Mouse (Mus musculus): ENCODE measurements at regions not wholly inside any gene's neighbourhood (a gene's known extent, or its start where the extent isn't known, plus 50 kb on each side); places are given as distances from the start of the nearest gene placed in this dataset.
"Not testable (repeated sequence)": the region's sequence is repeated elsewhere in the genome, so short reads cannot be mapped to it uniquely, and the experiment has no call there.

GRCm38 (mm10) chr13:60480731-60481431 is 120.9 kb upstream of the Dapk1 start:
- TF ChIP-seq POLR2A (IDR thresholded peaks at IDR 0.05; ENCODE audit: low read depth, low read length) (no peak), CTCF (conservative IDR thresholded peaks at IDR 0.05; ENCODE audit: insufficient read depth, insufficient read length, low read depth, low read length) (no peak)
- 4% methylated on average over 21 of the region's 21 CpGs for WGBS
- no peaks in the 10 kb centered on the region for H3K27me3 ChIP-seq (replicated peaks; ENCODE audit: control insufficient read depth, insufficient read depth, low read length)
- no peaks in the 10 kb centered on the region for H3K36me3 ChIP-seq (ENCODE audit: control insufficient read depth, insufficient read depth, low read length)
- H3K4me1 ChIP-seq (ENCODE audit: control insufficient read depth, insufficient read depth, low read length), result peaks cover 13% of the 10 kb centered on the region; the same call in 1 of the 2 replicates
- peak overlapping the region; percentile 15; the same call in 1 of the 2 replicates for H3K4me3 ChIP-seq (ENCODE audit: insufficient read depth, low read depth, low read length)
- peak overlapping the region; percentile 86 for H3K27ac ChIP-seq (ENCODE audit: insufficient read depth, low read depth, low read length)
- peak; percentile 90 for DNase-seq

GRCm38 (mm10) chr13:60481451-60481850 is 120.3 kb upstream of the Dapk1 start:
- not testable (repeated sequence) for H3K4me3 ChIP-seq (ENCODE audit: insufficient read depth, low read depth, low read length)
- WGBS, result 49% methylated on average over 11 of the region's 11 CpGs
- peak overlapping the region; percentile 86; the same call in 1 of the 2 replicates for H3K27ac ChIP-seq (ENCODE audit: insufficient read depth, low read depth, low read length)

GRCm38 (mm10) chr13:60481946-60482345 is 119.8 kb upstream of the Dapk1 start:
- Histone ChIP-seq H3K36me3 (ENCODE audit: control insufficient read depth, insufficient read depth, low read length) (no peaks in the 10 kb centered on the region), H3K4me1 (ENCODE audit: control insufficient read depth, insufficient read depth, low read length) (peaks cover 18% of the 10 kb centered on the region; the same call in 1 of the 2 replicates), H3K4me3 (ENCODE audit: insufficient read depth, low read depth, low read length) (no peak overlapping the region), H3K27ac (ENCODE audit: insufficient read depth, low read depth, low read length) (no peak overlapping the region), H3K27me3 (replicated peaks; ENCODE audit: control insufficient read depth, insufficient read depth, low read length) (no peaks in the 10 kb centered on the region)
- no peak for TF ChIP-seq POLR2A (IDR thresholded peaks at IDR 0.05; ENCODE audit: low read depth, low read length)
- TF ChIP-seq CTCF (conservative IDR thresholded peaks at IDR 0.05; ENCODE audit: insufficient read depth, insufficient read length, low read depth, low read length), result no peak
- no peak for DNase-seq
- 89% methylated on average over 6 of the region's 6 CpGs for WGBS

More at GRCm38 (mm10) chr13:60481451-60481850, 120.3 kb upstream of the Dapk1 start:
- peaks cover 18% of the 10 kb centered on the region; the same call in 1 of the 2 replicates for H3K4me1 ChIP-seq (ENCODE audit: control insufficient read depth, insufficient read depth, low read length)
- H3K27me3 ChIP-seq (replicated peaks; ENCODE audit: control insufficient read depth, insufficient read depth, low read length); H3K36me3 ChIP-seq (ENCODE audit: control insufficient read depth, insufficient read depth, low read length): not testable (repeated sequence)
- peak; percentile 38 for DNase-seq

- 35% methylated on average over 2 of the region's 2 CpGs for WGBS
- DNase-seq, result peak; percentile 89
- H3K27ac ChIP-seq (ENCODE audit: insufficient read depth, low read depth, low read length), result no peak overlapping the region
These were observed 115.6 kb upstream of the Dapk1 start for GRCm38 (mm10) chr13:60486105-60486504.

GRCm38 (mm10) chr13:60486871-60487270 is 114.9 kb upstream of the Dapk1 start:
- Histone ChIP-seq H3K4me1 (ENCODE audit: control insufficient read depth, insufficient read depth, low read length) (peaks cover 12% of the 10 kb centered on the region; the same call in 1 of the 2 replicates), H3K27me3 (replicated peaks; ENCODE audit: control insufficient read depth, insufficient read depth, low read length) (no peaks in the 10 kb centered on the region), H3K4me3 (ENCODE audit: insufficient read depth, low read depth, low read length) (no peak overlapping the region), H3K36me3 (ENCODE audit: control insufficient read depth, insufficient read depth, low read length) (no peaks in the 10 kb centered on the region), H3K27ac (ENCODE audit: insufficient read depth, low read depth, low read length) (no peak overlapping the region)
- 91% methylated on average over 5 of the region's 5 CpGs for WGBS
- TF ChIP-seq CTCF (conservative IDR thresholded peaks at IDR 0.05; ENCODE audit: insufficient read depth, insufficient read length, low read depth, low read length) (peak; percentile 19; the same call in 1 of the 2 replicates), POLR2A (IDR thresholded peaks at IDR 0.05; ENCODE audit: low read depth, low read length) (no peak)
- peak; percentile 35 for DNase-seq

More at GRCm38 (mm10) chr13:60486105-60486504, 115.6 kb upstream of the Dapk1 start:
- H3K4me1 ChIP-seq (ENCODE audit: control insufficient read depth, insufficient read depth, low read length), result peaks cover 13% of the 10 kb centered on the region; the same call in 1 of the 2 replicates
- no peak for TF ChIP-seq POLR2A (IDR thresholded peaks at IDR 0.05; ENCODE audit: low read depth, low read length)
- TF ChIP-seq CTCF (conservative IDR thresholded peaks at IDR 0.05; ENCODE audit: insufficient read depth, insufficient read length, low read depth, low read length), result no peak; the same call in 1 of the 2 replicates
- no peak overlapping the region for H3K4me3 ChIP-seq (ENCODE audit: insufficient read depth, low read depth, low read length)
- no peaks in the 10 kb centered on the region for H3K36me3 ChIP-seq (ENCODE audit: control insufficient read depth, insufficient read depth, low read length)
- no peaks in the 10 kb centered on the region for H3K27me3 ChIP-seq (replicated peaks; ENCODE audit: control insufficient read depth, insufficient read depth, low read length)

- 34% methylated on average over 13 of the region's 13 CpGs for WGBS
- DNase-seq, result peak; percentile 75
- H3K27ac ChIP-seq (ENCODE audit: insufficient read depth, low read depth, low read length), result 0 out of 2 replicates have a peak overlapping the region, but pooled peaks have one; percentile 28
- no peak overlapping the region for H3K4me3 ChIP-seq (ENCODE audit: insufficient read depth, low read depth, low read length)
- H3K27me3 ChIP-seq (replicated peaks; ENCODE audit: control insufficient read depth, insufficient read depth, low read length), result no peaks in the 10 kb centered on the region
- no peaks in the 10 kb centered on the region for H3K36me3 ChIP-seq (ENCODE audit: control insufficient read depth, insufficient read depth, low read length)
- H3K4me1 ChIP-seq (ENCODE audit: control insufficient read depth, insufficient read depth, low read length), result peaks cover 12% of the 10 kb centered on the region; the same call in 1 of the 2 replicates
- no peak for TF ChIP-seq POLR2A (IDR thresholded peaks at IDR 0.05; ENCODE audit: low read depth, low read length)
- TF ChIP-seq CTCF (conservative IDR thresholded peaks at IDR 0.05; ENCODE audit: insufficient read depth, insufficient read length, low read depth, low read length), result no peak
These were observed 113.4 kb upstream of the Dapk1 start for GRCm38 (mm10) chr13:60488131-60488883.

GRCm38 (mm10) chr13:60488884-60489265 is 112.9 kb upstream of the Dapk1 start:
- Histone ChIP-seq H3K36me3 (ENCODE audit: control insufficient read depth, insufficient read depth, low read length) (no peaks in the 10 kb centered on the region), H3K4me1 (ENCODE audit: control insufficient read depth, insufficient read depth, low read length) (peaks cover 12% of the 10 kb centered on the region; the same call in 1 of the 2 replicates), H3K27me3 (replicated peaks; ENCODE audit: control insufficient read depth, insufficient read depth, low read length) (no peaks in the 10 kb centered on the region), H3K27ac (ENCODE audit: insufficient read depth, low read depth, low read length) (no peak overlapping the region), H3K4me3 (ENCODE audit: insufficient read depth, low read depth, low read length) (no peak overlapping the region)
- TF ChIP-seq POLR2A (IDR thresholded peaks at IDR 0.05; ENCODE audit: low read depth, low read length), result no peak
- TF ChIP-seq CTCF (conservative IDR thresholded peaks at IDR 0.05; ENCODE audit: insufficient read depth, insufficient read length, low read depth, low read length), result no peak
- no peak for DNase-seq
- WGBS, result 70% methylated on average over 4 of the region's 4 CpGs

Data from kidney, adult 2 months (tissue).